Mouse (Mus musculus) liver, postnatal 0 days (tissue): Measurements from ENCODE around the gene 4930595D18Rik. TPM values are rescaled to one million over a fixed set of nuclear protein-coding genes. Genes with fewer than 3 reads are reported as not detected.

Experiments used
- ATAC-seq: fragments of 200-750 bp; cut with Nextera tagmentation; 2 replicates; pipeline ENCODE4 v1.8.0; 2017; ENCODE audit warnings: mild to moderate bottlenecking, moderate library complexity
- DNase-seq: peaks from one replicate; pipeline ENCODE4 v3.0.0-alpha.2; 2016
- H3K27ac ChIP-seq: fragments of 300-500 bp; sonication (generic); 2 replicates; pipeline ENCODE4 v1.5.1; 2014; ENCODE audit warnings: antibody characterized with exemption, moderate library complexity, mild to moderate bottlenecking, low read depth
- H3K27me3 ChIP-seq: fragments of 300-500 bp; sonication (generic); 2 replicates; pipeline ENCODE4 v1.6.1; 2014; ENCODE audit warnings: low read length, control low read depth, mixed read lengths; ENCODE audit not compliant: insufficient read depth
- H3K36me3 ChIP-seq: fragments of 300-500 bp; sonication (generic); replicated peaks from 2 replicates; pipeline ENCODE4 v1.6.1; 2014; ENCODE audit warnings: mild to moderate bottlenecking, control low read depth, low read length, moderate library complexity, mixed read lengths; ENCODE audit not compliant: insufficient read depth
- H3K4me1 ChIP-seq: fragments of 300-500 bp; sonication (generic); 2 replicates; pipeline ENCODE4 v1.6.1; 2014; ENCODE audit warnings: antibody characterized with exemption, mild to moderate bottlenecking, control low read depth; ENCODE audit not compliant: insufficient read depth
- H3K4me2 ChIP-seq: fragments of 300-500 bp; sonication (generic); 2 replicates; pipeline ENCODE4 v1.6.1; 2014; ENCODE audit warnings: low read depth, mild to moderate bottlenecking, low read length, moderate library complexity, mixed read lengths
- H3K4me3 ChIP-seq: fragments of 300-500 bp; sonication (generic); 2 replicates; pipeline ENCODE4 v1.5.1; 2014; ENCODE audit warnings: low read depth, low read length
- H3K9ac ChIP-seq: fragments of 300-500 bp; sonication (generic); replicated peaks from 2 replicates; pipeline ENCODE4 v1.6.1; 2014; ENCODE audit warnings: mild to moderate bottlenecking, moderate library complexity
- H3K9me3 ChIP-seq: fragments of 300-500 bp; sonication (generic); 2 replicates; pipeline ENCODE4 v1.6.1; 2016; ENCODE audit warnings: mild to moderate bottlenecking, control low read depth, low read length, mixed read lengths
- CTCF ChIP-seq: sonication (generic); IDR thresholded peaks from 2 replicates; pipeline ENCODE4 v1.5.1; 2016; ENCODE audit warnings: antibody characterized with exemption, low read depth
- EP300 ChIP-seq: IDR thresholded peaks from 2 replicates; pipeline ENCODE4 v1.6.1; 2016; ENCODE audit warnings: antibody characterized with exemption, low read depth, mild to moderate bottlenecking
- WGBS: fragments of 180-500 bp; shearing (Covaris S2); extraction: QIAGEN DNeasy Blood & Tissue Kit; methylation state at CpG from one replicate; pipeline ENCODE4 v1.1.7; 2014; ENCODE audit not compliant: insufficient replicate concordance; 5-methylcytosine and 5-hydroxymethylcytosine counted together
- polyA plus RNA-seq: library from polyadenylated mRNA; unstranded; fragments of >200 nt; fragmentation: Nextera tagmentation; extraction: Ambion mirVana; gene quantifications from 2 replicates; pipeline ENCODE4 v1.2.1, GENCODE M21; 2015

The 4930595D18Rik gene
- polyA plus RNA-seq, 1 experiment from 2014 or later, result not detected

- peak overlapping the region; percentile 22; the same call in 1 of the 2 replicates for H3K27ac ChIP-seq
- H3K4me2 ChIP-seq, result peak overlapping the region; percentile 55
- DNase-seq (no peak), ATAC-seq (no peak)
- H3K36me3 ChIP-seq, result no peaks in the 10 kb centered on the region
- no peak for TF ChIP-seq EP300
- 18% methylated on average over 16 of the region's 16 CpGs for WGBS
- H3K4me3 ChIP-seq, result no peak overlapping the region
- no peaks in the 10 kb centered on the region for H3K9me3 ChIP-seq
- H3K9ac ChIP-seq, result no peak overlapping the region
- H3K4me1 ChIP-seq, result peaks cover 39% of the 10 kb centered on the region
- H3K27me3 ChIP-seq, result no peaks in the 10 kb centered on the region
Measured at GRCm38 (mm10) chr12:111162312-111163061, 21.8 kb downstream of the 4930595D18Rik start.

GRCm38 (mm10) chr12:111161943-111162311 lies 22.4 kb downstream of the 4930595D18Rik start:
- Histone ChIP-seq H3K9ac (no peak overlapping the region), H3K27ac (peak overlapping the region; percentile 22; the same call in 1 of the 2 replicates), H3K9me3 (no peaks in the 10 kb centered on the region), H3K27me3 (no peaks in the 10 kb centered on the region), H3K4me1 (peaks cover 37% of the 10 kb centered on the region), H3K4me3 (no peak overlapping the region), H3K4me2 (peak overlapping the region; percentile 55), H3K36me3 (no peaks in the 10 kb centered on the region)
- ATAC-seq, result no peak
- WGBS, result 30% methylated on average over 7 of the region's 7 CpGs
- no peak for DNase-seq
- TF ChIP-seq EP300, result no peak
- no peak for TF ChIP-seq CTCF

GRCm38 (mm10) chr12:111160871-111161270 lies 23.4 kb downstream of the 4930595D18Rik start:
- Histone ChIP-seq H3K27me3 (no peaks in the 10 kb centered on the region), H3K4me2 (0 out of 2 replicates have a peak overlapping the region, but pooled peaks have one; percentile 49), H3K4me3 (0 out of 2 replicates have a peak overlapping the region, but pooled peaks have one; percentile 1), H3K36me3 (no peaks in the 10 kb centered on the region), H3K9me3 (no peaks in the 10 kb centered on the region), H3K27ac (peak overlapping the region; percentile 78), H3K9ac (no peak overlapping the region), H3K4me1 (peaks cover 37% of the 10 kb centered on the region)
- DNase-seq (no peak), ATAC-seq (no peak)
- TF ChIP-seq CTCF (no peak), EP300 (no peak)
- 79% methylated on average over 10 of the region's 10 CpGs for WGBS

- Histone ChIP-seq H3K27ac (peak overlapping the region; percentile 78), H3K9me3 (no peaks in the 10 kb centered on the region), H3K9ac (peak overlapping the region; percentile 51), H3K27me3 (no peaks in the 10 kb centered on the region), H3K36me3 (no peaks in the 10 kb centered on the region), H3K4me3 (0 out of 2 replicates have a peak overlapping the region, but pooled peaks have one; percentile 1), H3K4me2 (peak overlapping the region; percentile 49), H3K4me1 (peaks cover 27% of the 10 kb centered on the region)
- WGBS, result 23% methylated on average over 12 of the region's 12 CpGs
- DNase-seq, result peak; percentile 78
- peak; percentile 46 for ATAC-seq
- TF ChIP-seq CTCF, result no peak
- TF ChIP-seq EP300, result no peak
Measured at GRCm38 (mm10) chr12:111159659-111160428, 24.4 kb downstream of the 4930595D18Rik start.

- TF ChIP-seq CTCF, result no peak
- TF ChIP-seq EP300, result no peak
- no peak for DNase-seq
- no peaks in the 10 kb centered on the region for H3K27me3 ChIP-seq
- WGBS, result 93% methylated on average over 1 of the region's 1 CpGs
- no peak overlapping the region for H3K4me2 ChIP-seq
- no peak overlapping the region for H3K4me3 ChIP-seq
- no peaks in the 10 kb centered on the region for H3K9me3 ChIP-seq
- peaks cover 9% of the 10 kb centered on the region; the same call in 1 of the 2 replicates for H3K4me1 ChIP-seq
- no peak overlapping the region for H3K27ac ChIP-seq
- H3K36me3 ChIP-seq, result no peaks in the 10 kb centered on the region
- ATAC-seq, result no peak
- H3K9ac ChIP-seq, result no peak overlapping the region
Measured at GRCm38 (mm10) chr12:111155756-111156155, 28.5 kb downstream of the 4930595D18Rik start.

- no peak overlapping the region for H3K4me3 ChIP-seq
- H3K9me3 ChIP-seq, result no peaks in the 10 kb centered on the region
- WGBS, result 85% methylated on average over 6 of the region's 6 CpGs
- no peak overlapping the region for H3K4me2 ChIP-seq
- no peaks in the 10 kb centered on the region for H3K27me3 ChIP-seq
- no peak for DNase-seq
- no peak overlapping the region for H3K9ac ChIP-seq
- no peaks in the 10 kb centered on the region for H3K36me3 ChIP-seq
- peaks cover 16% of the 10 kb centered on the region for H3K4me1 ChIP-seq
- ATAC-seq, result no peak
- no peak overlapping the region for H3K27ac ChIP-seq
- TF ChIP-seq EP300, result no peak
Measured at GRCm38 (mm10) chr12:111154641-111155040, 29.6 kb downstream of the 4930595D18Rik start.
